Mouse (Mus musculus) MEL (cell line): ENCODE measurements around the gene Phgr1. TPM values are rescaled to one million over a fixed set of nuclear protein-coding genes. Genes with fewer than 3 reads are reported as not detected.
A peak's percentile ranks its signal among the peaks of the same experiment; 100 is the strongest.

Source experiments
- DNase-seq: peaks from one replicate; pipeline ENCODE4 v3.0.0; 2011; ENCODE audit warnings: low read depth, low spot score
- H3K27ac ChIP-seq: 2 replicates; pipeline ENCODE4 v1.5.1; 2012; ENCODE audit warnings: low read depth, mild to moderate bottlenecking, control low read depth, low read length, moderate library complexity; ENCODE audit not compliant: control insufficient read depth
- H3K27me3 ChIP-seq, 2 experiments: fragments of 150-350 bp in 1 of 2; sonication (generic) in 1 of 2; 2 replicates each; pipeline ENCODE4 v1.6.1; 2012; ENCODE audit warnings: low read length in 2 of 2, mild to moderate bottlenecking in 2 of 2, improper control_type of control experiment in 1 of 2, moderate library complexity in 1 of 2; ENCODE audit not compliant: insufficient read depth in 2 of 2, control insufficient read depth in 1 of 2
- H3K36me3 ChIP-seq, 2 experiments: 2 replicates each; pipeline ENCODE4 v1.6.1; 2012 to 2014; ENCODE audit warnings: low read length in 2 of 2, improper control_type of control experiment in 1 of 2, inconsistent platforms in 1 of 2, mild to moderate bottlenecking in 1 of 2; ENCODE audit not compliant: insufficient read depth in 2 of 2, control insufficient read depth in 1 of 2
- H3K4me1 ChIP-seq, 2 experiments: fragments of 150-350 bp in 1 of 2; sonication (generic) in 1 of 2; 2 replicates each; pipeline ENCODE4 v1.6.1; 2012; ENCODE audit warnings: low read length in 2 of 2, improper control_type of control experiment in 1 of 2, mild to moderate bottlenecking in 1 of 2; ENCODE audit not compliant: insufficient read depth in 2 of 2, control insufficient read depth in 1 of 2
- H3K4me3 ChIP-seq, 2 experiments: fragments of 150-350 bp in 1 of 2; sonication (generic) in 1 of 2; 2 replicates each; pipeline ENCODE4 v1.5.1; 2012; ENCODE audit warnings: low read depth in 2 of 2, low read length in 2 of 2, mild to moderate bottlenecking in 2 of 2, moderate library complexity in 2 of 2, control low read depth in 1 of 2, improper control_type of control experiment in 1 of 2; ENCODE audit not compliant: control insufficient read depth in 1 of 2, insufficient read depth in 1 of 2
- H3K79me2 ChIP-seq: 2 replicates; pipeline ENCODE4 v1.6.1; 2012; ENCODE audit warnings: mild to moderate bottlenecking, low read length, moderate library complexity; ENCODE audit not compliant: control insufficient read depth, poor library complexity, insufficient read depth
- H3K9ac ChIP-seq: 2 replicates; pipeline ENCODE4 v1.6.1; 2012; ENCODE audit warnings: low read depth, mild to moderate bottlenecking, control low read depth, low read length, moderate library complexity; ENCODE audit not compliant: control insufficient read depth, poor library complexity, severe bottlenecking
- H3K9me3 ChIP-seq: fragments of 150-350 bp; sonication (generic); replicated peaks from 2 replicates; pipeline ENCODE4 v1.6.1; 2012; ENCODE audit warnings: mild to moderate bottlenecking, low read length, improper control_type of control experiment, moderate library complexity; ENCODE audit not compliant: insufficient read depth
- CHD1 ChIP-seq: IDR thresholded peaks from 2 replicates; pipeline ENCODE4 v1.6.1; 2012; ENCODE audit warnings: low read depth, mild to moderate bottlenecking, inconsistent platforms, low read length, improper control_type of control experiment
- CTCF ChIP-seq, 3 experiments: IDR thresholded peaks in 2 of 3; conservative IDR thresholded peaks in 1 of 3; 2 replicates each; pipeline ENCODE4 v1.5.1; 2011 to 2012; ENCODE audit warnings: low read length in 3 of 3, low read depth in 2 of 3, mild to moderate bottlenecking in 2 of 3, improper control_type of control experiment in 1 of 3, inconsistent platforms in 1 of 3, mixed read lengths in 1 of 3, moderate library complexity in 1 of 3; ENCODE audit not compliant: control insufficient read depth in 1 of 3, insufficient read depth in 1 of 3, poor library complexity in 1 of 3, severe bottlenecking in 1 of 3
- EP300 ChIP-seq, 2 experiments: IDR thresholded peaks; 2 replicates each; pipeline ENCODE4 v1.6.1; 2011; ENCODE audit warnings: improper control_type of control experiment in 2 of 2, low read length in 2 of 2, low read depth in 1 of 2, mild to moderate bottlenecking in 1 of 2
- GATA1 ChIP-seq: IDR thresholded peaks from 2 replicates; pipeline ENCODE4 v1.6.1; 2011; ENCODE audit warnings: low read depth, low read length, improper control_type of control experiment
- HCFC1 ChIP-seq: IDR thresholded peaks from 2 replicates; pipeline ENCODE4 v1.6.1; 2012; ENCODE audit warnings: low read depth, mild to moderate bottlenecking, inconsistent platforms, low read length, improper control_type of control experiment, moderate library complexity
- JUND ChIP-seq: IDR thresholded peaks from 2 replicates; pipeline ENCODE4 v1.6.1; 2011; ENCODE audit warnings: low read depth, mild to moderate bottlenecking, improper control_type of control experiment, low read length
- MAFK ChIP-seq: IDR thresholded peaks from 2 replicates; pipeline ENCODE4 v1.6.1; 2011; ENCODE audit warnings: low read depth, mild to moderate bottlenecking, low read length, improper control_type of control experiment, borderline replicate concordance
- MXI1 ChIP-seq: IDR thresholded peaks from 2 replicates; pipeline ENCODE4 v1.6.1; 2011; ENCODE audit warnings: mild to moderate bottlenecking, low read depth, low read length, improper control_type of control experiment
- MYC ChIP-seq: IDR thresholded peaks from 2 replicates; pipeline ENCODE4 v1.6.1; 2011; ENCODE audit warnings: low read depth, mild to moderate bottlenecking, low read length, improper control_type of control experiment, moderate library complexity
- NRF1 ChIP-seq: IDR thresholded peaks from 2 replicates; pipeline ENCODE4 v1.6.1; 2014; ENCODE audit warnings: low read depth, mild to moderate bottlenecking, inconsistent platforms, low read length, improper control_type of control experiment, moderate library complexity; ENCODE audit not compliant: poor library complexity, insufficient read depth, severe bottlenecking
- POLR2AphosphoS2 ChIP-seq: IDR thresholded peaks from 2 replicates; pipeline ENCODE4 v1.6.1; 2011; ENCODE audit warnings: low read length, improper control_type of control experiment
- POLR2AphosphoS5 ChIP-seq: IDR thresholded peaks from 2 replicates; pipeline ENCODE4 v1.6.1; 2012; ENCODE audit warnings: low read depth, borderline replicate concordance, mild to moderate bottlenecking, inconsistent platforms, low read length, moderate library complexity, mixed read lengths
- RCOR1 ChIP-seq: IDR thresholded peaks from 2 replicates; pipeline ENCODE4 v1.6.1; 2012; ENCODE audit warnings: low read depth, mild to moderate bottlenecking, inconsistent platforms, low read length, improper control_type of control experiment
- SIN3A ChIP-seq: IDR thresholded peaks from 2 replicates; pipeline ENCODE4 v1.6.1; 2012; ENCODE audit warnings: low read length, improper control_type of control experiment, inconsistent platforms
- TAL1 ChIP-seq: IDR thresholded peaks from 2 replicates; pipeline ENCODE4 v1.6.1; 2012; ENCODE audit warnings: mild to moderate bottlenecking, inconsistent platforms, low read length, moderate library complexity, mixed read lengths
- TBP ChIP-seq: IDR thresholded peaks from 2 replicates; pipeline ENCODE4 v1.8.0; 2011; ENCODE audit warnings: low read depth, low read length, improper control_type of control experiment
- TCF12 ChIP-seq: IDR thresholded peaks from 2 replicates; pipeline ENCODE4 v1.6.1; 2014; ENCODE audit warnings: low read depth, mild to moderate bottlenecking, inconsistent platforms, low read length, improper control_type of control experiment, moderate library complexity
- UBTF ChIP-seq: IDR thresholded peaks from 2 replicates; pipeline ENCODE4 v1.6.1; 2012; ENCODE audit warnings: low read depth, mild to moderate bottlenecking, inconsistent platforms, low read length, improper control_type of control experiment, moderate library complexity, borderline replicate concordance; ENCODE audit not compliant: insufficient read depth
- USF1 ChIP-seq: IDR thresholded peaks from 2 replicates; pipeline ENCODE4 v1.6.1; 2014; ENCODE audit warnings: low read depth, mild to moderate bottlenecking, inconsistent platforms, low read length, improper control_type of control experiment, moderate library complexity
- ZC3H11A ChIP-seq: IDR thresholded peaks from 2 replicates; pipeline ENCODE4 v1.6.1; 2012; ENCODE audit warnings: low read depth, mild to moderate bottlenecking, inconsistent platforms, low read length, improper control_type of control experiment
- ZKSCAN1 ChIP-seq: IDR thresholded peaks from 2 replicates; pipeline ENCODE4 v1.6.1; 2012; ENCODE audit warnings: low read depth, mild to moderate bottlenecking, inconsistent platforms, low read length, improper control_type of control experiment, moderate library complexity
- polyA plus RNA-seq, 2 experiments: library from polyadenylated mRNA; stranded (reverse) in 1 of 2; unstranded in 1 of 2; fragments of >175 nt in 1 of 2; fragments of >200 nt in 1 of 2; gene quantifications; 2 replicates each; pipeline versions ENCODE4 v1.2.1 to v1.2.4; 2012; ENCODE audit warnings: low replicate concordance in 2 of 2, low read depth in 1 of 2; ENCODE audit not compliant: insufficient read length in 2 of 2, insufficient read depth in 1 of 2, missing spikeins in 1 of 2
- total RNA-seq: library from RNA; depleted of rRNA; stranded (reverse); fragments of 300-350 nt; gene quantifications from 2 replicates; pipeline ENCODE4 v1.2.3, GENCODE M21; 2012

Gene Phgr1
- total and polyA plus RNA-seq, 3 experiments, result not detected

- TF ChIP-seq POLR2AphosphoS5 (no peak), POLR2AphosphoS2 (no peak), MAFK (no peak), NRF1 (no peak), CHD1 (no peak), HCFC1 (no peak), SIN3A (no peak), ZKSCAN1 (no peak), JUND (no peak), CTCF (IDR thresholded peaks at IDR 0.05 in 2 of 3, conservative IDR thresholded peaks at IDR 0.05 in 1 of 3; ENCODE audit: control insufficient read depth in 1 of 3, insufficient read depth in 1 of 3, low read depth in 2 of 3, low read length in 3 of 3, poor library complexity in 1 of 3, severe bottlenecking in 1 of 3) (no peak), ZC3H11A (no peak), GATA1 (peak; percentile 92), TCF12 (peak; percentile 31; the same call in 1 of the 2 replicates), TAL1 (0 out of 2 replicates have a peak, but pooled peaks have one; percentile 3), USF1 (no peak), UBTF (no peak), TBP (peak; percentile 33; the same call in 1 of the 2 replicates), MYC (peak; percentile 76; the same call in 1 of the 2 replicates), RCOR1 (peak; percentile 79), MXI1 (peak; percentile 37)
Observed at GRCm38 (mm10) chr2:118805137-118805536, 32.6 kb downstream of the Phgr1 start (continued).

GRCm38 (mm10) chr2:118805756-118806155, 33.2 kb downstream of the Phgr1 start:
- peak; percentile 62 for DNase-seq
- TF ChIP-seq MXI1 (no peak), EP300 (IDR thresholded peaks at IDR 0.05; ENCODE audit: low read depth in 1 of 2, low read length in 2 of 2) (peak in 1 of 2 experiments; percentile 40; a peak in 1 of 4 replicates), GATA1 (0 out of 2 replicates have a peak, but pooled peaks have one; percentile 11), TAL1 (peak; percentile 20; the same call in 1 of the 2 replicates)
- no peak overlapping the region for H3K4me3 ChIP-seq
- no peaks in the 10 kb centered on the region for H3K79me2 ChIP-seq
- peak overlapping the region; percentile 21; the same call in 1 of the 2 replicates for H3K9ac ChIP-seq
- peaks cover 18 to 41% of the 10 kb centered on the region in 2 experiments for H3K4me1 ChIP-seq
- no peaks in the 10 kb centered on the region for H3K27me3 ChIP-seq
- no peaks in the 10 kb centered on the region for H3K9me3 ChIP-seq
- peaks cover 0 to 43% of the 10 kb centered on the region in 2 experiments; a peak in 2 of 4 replicates for H3K36me3 ChIP-seq
- peak overlapping the region; percentile 91 for H3K27ac ChIP-seq
